Mouse (Mus musculus) ES-Bruce4 (cell line): ENCODE data around the gene Prrc2b. TPM values are rescaled to one million over a fixed set of nuclear protein-coding genes. Genes with fewer than 3 reads are reported as not detected.

ENCODE experiments used
- H3K27ac ChIP-seq: 2 replicates; pipeline ENCODE4 v1.5.1; 2012; ENCODE audit warnings: low read length, inconsistent platforms; ENCODE audit not compliant: insufficient read depth
- H3K27me3 ChIP-seq: 2 replicates; pipeline ENCODE4 v1.6.1; 2012; ENCODE audit warnings: mild to moderate bottlenecking, low read length, inconsistent platforms; ENCODE audit not compliant: control insufficient read depth, poor library complexity, insufficient read depth, severe bottlenecking
- H3K36me3 ChIP-seq: 2 replicates; pipeline ENCODE4 v1.6.1; 2012; ENCODE audit warnings: inconsistent platforms, mild to moderate bottlenecking, low read length, moderate library complexity; ENCODE audit not compliant: control insufficient read depth, poor library complexity, insufficient read depth, severe bottlenecking
- H3K4me1 ChIP-seq: one replicate; pipeline ENCODE4 v1.8.1; 2011; ENCODE audit warnings: low read length; ENCODE audit not compliant: control insufficient read depth, insufficient read depth
- H3K4me3 ChIP-seq: 2 replicates; pipeline ENCODE4 v1.5.1; 2011; ENCODE audit warnings: low read depth, mild to moderate bottlenecking, low read length
- H3K9ac ChIP-seq: 2 replicates; pipeline ENCODE4 v1.6.1; 2012; ENCODE audit warnings: low read depth, mild to moderate bottlenecking, inconsistent platforms; ENCODE audit not compliant: poor library complexity, severe bottlenecking
- H3K9me3 ChIP-seq: replicated peaks from 2 replicates; pipeline ENCODE4 v1.6.1; 2012; ENCODE audit warnings: mild to moderate bottlenecking, low read length, inconsistent platforms; ENCODE audit not compliant: control insufficient read depth, poor library complexity, insufficient read depth, severe bottlenecking
- CTCF ChIP-seq: IDR thresholded peaks from one replicate; pipeline ENCODE4 v1.8.1; 2011; ENCODE audit warnings: low read depth, low read length
- EP300 ChIP-seq: IDR thresholded peaks from 2 replicates; pipeline ENCODE4 v1.6.1; 2011; ENCODE audit warnings: low read depth, low read length; ENCODE audit not compliant: insufficient read depth
- POLR2A ChIP-seq: IDR thresholded peaks from one replicate; pipeline ENCODE4 v1.8.1; 2011; ENCODE audit warnings: low read length; ENCODE audit not compliant: insufficient read depth
- polyA plus RNA-seq: library from polyadenylated mRNA; stranded (reverse); fragments of >200 nt; gene quantifications from 2 replicates; pipeline ENCODE4 v1.2.4, GENCODE M21; 2011; ENCODE audit warnings: low read depth; ENCODE audit not compliant: missing spikeins, insufficient read depth, insufficient read length

Prrc2b gene
- polyA plus RNA-seq, 1 experiment = 106 TPM

DNA sequence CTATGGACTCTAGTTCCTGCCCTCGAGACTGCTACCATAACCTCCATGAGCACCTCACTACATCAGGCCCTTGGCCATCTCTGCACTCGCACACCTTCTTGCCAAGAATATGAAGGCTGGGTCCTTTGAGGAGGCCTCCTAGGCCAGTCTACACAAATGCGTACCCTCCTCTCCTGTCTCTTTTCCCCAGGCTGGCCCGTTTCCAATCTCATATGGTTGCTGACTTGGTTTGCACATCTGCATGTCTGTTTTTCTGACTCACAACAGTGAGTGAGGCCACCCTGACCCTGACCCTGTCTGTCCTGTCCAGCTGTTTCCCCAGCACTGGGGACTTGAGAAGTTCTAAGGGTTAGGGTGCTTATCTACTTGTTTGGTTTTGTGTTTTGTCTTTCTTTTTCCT lies 95.9 kb downstream of the Prrc2b start:
- Histone ChIP-seq H3K4me1 (no peaks in the 10 kb centered on the region), H3K9ac (no peak overlapping the region), H3K9me3 (no peaks in the 10 kb centered on the region), H3K27ac (no peak overlapping the region), H3K27me3 (no peaks in the 10 kb centered on the region), H3K36me3 (peaks cover 11% of the 10 kb centered on the region), H3K4me3 (no peak overlapping the region)
- TF ChIP-seq POLR2A = no peak
- no peak for TF ChIP-seq EP300
- no peak for TF ChIP-seq CTCF

DNA sequence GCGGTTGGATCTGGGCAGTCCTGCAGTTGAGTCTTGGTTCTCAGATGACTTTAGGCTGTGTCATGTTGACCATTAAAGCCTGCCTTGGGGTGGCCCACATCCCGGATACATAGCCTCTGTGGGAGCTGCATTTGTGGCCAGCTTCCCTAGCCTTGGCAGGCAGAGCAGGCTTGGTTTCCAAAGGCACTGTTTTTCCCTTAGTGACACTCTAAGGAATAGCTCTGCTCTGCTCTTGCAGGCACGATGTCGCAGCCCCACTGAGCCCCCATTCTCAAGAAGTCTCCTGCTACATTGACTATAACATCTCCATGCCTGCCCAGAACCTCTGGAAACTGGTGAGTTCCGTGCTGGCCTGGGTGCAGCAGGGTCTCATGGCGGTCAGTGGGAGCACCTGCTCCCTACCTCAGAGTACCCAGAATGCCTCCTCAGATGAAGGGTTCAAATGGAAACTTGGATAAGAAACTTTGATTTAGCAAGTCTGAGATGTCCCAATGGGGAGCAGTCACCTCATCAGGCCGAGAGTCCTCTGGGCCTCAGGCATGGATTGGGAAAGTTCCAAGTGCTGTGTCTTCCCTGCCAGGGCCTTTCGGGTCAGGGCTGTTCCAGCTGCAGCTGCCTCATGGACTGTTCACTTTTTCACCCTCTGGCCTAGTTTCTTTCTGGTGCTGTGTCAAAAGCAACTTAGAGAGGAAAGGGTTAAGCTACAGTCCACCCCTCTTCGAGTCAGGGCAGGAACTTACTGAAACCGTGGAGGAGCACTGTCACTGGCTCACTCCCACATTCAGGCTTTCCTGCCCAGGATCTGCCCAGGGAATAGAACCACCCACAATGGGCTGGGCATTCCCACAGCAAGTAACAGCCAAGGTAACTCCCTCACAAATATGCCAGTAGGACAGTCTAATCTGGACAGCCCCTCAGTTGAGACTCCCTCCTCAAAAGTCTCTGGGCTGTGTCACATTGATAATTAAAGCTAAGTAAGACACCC lies 97.8 kb downstream of the Prrc2b start:
- H3K9me3 ChIP-seq = no peaks in the 10 kb centered on the region
- peaks cover 14% of the 10 kb centered on the region for H3K36me3 ChIP-seq
- no peaks in the 10 kb centered on the region for H3K4me1 ChIP-seq
- no peak overlapping the region for H3K9ac ChIP-seq
- no peak overlapping the region for H3K27ac ChIP-seq
- no peaks in the 10 kb centered on the region for H3K27me3 ChIP-seq
- H3K4me3 ChIP-seq = no peak overlapping the region
- no peak for TF ChIP-seq CTCF
- no peak for TF ChIP-seq EP300
- TF ChIP-seq POLR2A = no peak

DNA sequence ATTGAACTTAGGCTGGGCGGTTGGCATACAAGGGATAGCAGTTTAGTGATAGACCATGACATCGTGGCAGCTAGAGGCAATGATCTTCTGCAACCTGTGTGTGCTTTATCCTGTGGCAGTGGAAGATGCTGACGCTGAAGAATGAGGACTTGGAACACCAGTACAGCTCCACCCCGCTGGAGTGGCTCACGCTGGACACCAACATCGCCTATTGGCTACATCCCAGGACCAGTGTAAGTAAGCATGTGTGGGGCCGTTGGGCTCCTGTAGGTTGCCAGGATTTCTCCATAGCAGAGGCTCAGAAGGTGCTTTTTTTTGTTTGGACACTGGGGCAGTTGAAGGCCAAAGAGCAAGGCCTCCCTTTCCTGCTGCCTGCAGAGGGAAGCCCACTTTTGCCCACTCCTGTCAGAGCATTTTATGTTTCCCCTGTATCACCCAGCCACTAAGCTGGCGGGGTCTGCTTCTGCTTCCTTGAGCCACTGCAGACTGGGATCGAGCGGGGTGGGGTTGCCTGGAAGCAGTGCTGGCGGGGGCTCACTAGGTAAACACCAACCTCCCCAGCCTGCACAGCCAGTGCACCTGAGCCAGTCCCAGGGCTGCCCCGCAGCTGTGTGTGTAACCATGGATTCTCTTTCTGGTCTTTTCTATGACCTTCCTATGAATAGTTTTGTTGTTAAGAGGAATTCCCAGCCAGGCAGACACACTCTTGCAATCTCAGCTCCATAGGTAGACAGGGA lies 101.1 kb downstream of the Prrc2b start:
- Histone ChIP-seq H3K27ac (no peak overlapping the region), H3K4me1 (no peaks in the 10 kb centered on the region), H3K36me3 (peaks cover 18% of the 10 kb centered on the region), H3K27me3 (no peaks in the 10 kb centered on the region), H3K9ac (no peak overlapping the region), H3K4me3 (no peak overlapping the region), H3K9me3 (no peaks in the 10 kb centered on the region)
- TF ChIP-seq CTCF (no peak), EP300 (no peak), POLR2A (no peak)

DNA sequence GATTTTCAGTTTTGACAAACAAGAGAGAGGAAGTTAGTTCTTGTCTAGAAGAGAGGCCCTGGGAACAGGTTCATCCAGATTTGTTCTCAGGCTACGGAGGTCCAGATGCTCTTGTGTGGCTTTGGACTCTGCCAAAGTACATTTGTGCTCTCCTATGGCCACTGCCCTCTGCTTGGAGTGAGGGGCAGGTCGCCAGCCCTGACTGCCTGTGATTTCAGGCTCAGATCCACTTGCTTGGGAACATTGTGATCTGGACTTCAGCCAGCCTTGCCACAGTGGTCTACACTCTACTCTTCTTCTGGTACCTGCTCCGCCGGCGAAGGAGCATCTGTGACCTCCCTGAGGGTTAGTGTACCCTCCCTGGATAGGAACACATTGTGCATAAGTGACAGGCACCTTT lies 101.8 kb downstream of the Prrc2b start:
- Histone ChIP-seq H3K36me3 (peaks cover 18% of the 10 kb centered on the region), H3K4me3 (no peak overlapping the region), H3K4me1 (no peaks in the 10 kb centered on the region), H3K27me3 (no peaks in the 10 kb centered on the region), H3K9ac (no peak overlapping the region), H3K27ac (no peak overlapping the region), H3K9me3 (no peaks in the 10 kb centered on the region)
- no peak for TF ChIP-seq POLR2A
- TF ChIP-seq CTCF = no peak
- no peak for TF ChIP-seq EP300

DNA sequence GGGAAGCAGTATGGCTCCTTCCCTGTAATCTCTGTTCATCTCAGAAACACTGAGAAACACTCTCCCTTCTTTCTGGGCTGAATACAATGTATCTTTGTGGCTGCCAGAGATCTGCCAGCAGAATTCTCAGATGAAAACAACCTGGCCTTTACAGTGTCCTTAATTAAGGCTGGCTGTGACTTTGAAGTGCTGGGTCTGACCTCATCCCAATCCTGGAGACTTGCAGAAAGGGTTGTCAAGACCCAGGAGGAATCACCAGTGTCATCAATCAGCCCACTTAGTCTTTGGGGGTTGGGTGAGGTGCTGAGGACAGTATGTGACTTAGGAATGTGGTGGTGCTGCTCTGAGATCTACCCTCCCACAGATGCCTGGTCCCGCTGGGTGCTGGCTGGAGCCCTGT lies 102.5 kb downstream of the Prrc2b start:
- H3K27ac ChIP-seq = no peak overlapping the region
- no peak overlapping the region for H3K9ac ChIP-seq
- H3K27me3 ChIP-seq = no peaks in the 10 kb centered on the region
- H3K36me3 ChIP-seq = peaks cover 15% of the 10 kb centered on the region
- no peaks in the 10 kb centered on the region for H3K4me1 ChIP-seq
- TF ChIP-seq CTCF = no peak
- no peak for TF ChIP-seq POLR2A
- H3K9me3 ChIP-seq = no peaks in the 10 kb centered on the region
- H3K4me3 ChIP-seq = no peak overlapping the region

DNA sequence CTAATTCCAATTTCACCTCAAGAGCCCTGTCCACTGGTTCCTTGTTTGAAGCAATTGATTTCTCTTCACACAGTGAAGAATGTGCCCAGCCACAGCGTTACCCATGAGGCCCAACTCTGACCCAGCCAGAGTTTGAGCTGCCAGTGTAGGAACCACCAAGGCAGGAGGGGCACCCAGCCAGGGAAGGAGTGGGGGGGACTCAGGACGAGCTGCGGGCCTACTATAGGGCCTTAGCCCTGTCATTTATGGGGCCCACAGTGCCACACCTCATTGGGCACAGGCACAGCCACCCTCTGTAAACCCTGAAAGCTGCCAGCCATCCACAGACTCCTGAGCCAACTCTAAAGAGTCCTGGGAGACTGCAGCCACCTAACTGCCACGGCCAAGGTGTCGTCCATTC lies 103.7 kb downstream of the Prrc2b start:
- Histone ChIP-seq H3K4me1 (no peaks in the 10 kb centered on the region), H3K36me3 (peaks cover 15% of the 10 kb centered on the region), H3K9me3 (no peaks in the 10 kb centered on the region), H3K27ac (no peak overlapping the region), H3K9ac (no peak overlapping the region), H3K27me3 (no peaks in the 10 kb centered on the region), H3K4me3 (no peak overlapping the region)
- TF ChIP-seq CTCF (no peak), POLR2A (no peak), EP300 (no peak)
